Mouse (Mus musculus) lung, postnatal 36 days (tissue): Measurements from ENCODE around the gene Fam76a.
"Not testable (repeated sequence)": the region's sequence is repeated elsewhere in the genome, so short reads cannot be mapped to it uniquely, and the experiment has no call there.

Experiments used
- DNase-seq: peaks from one replicate; pipeline ENCODE4 v3.0.0; 2022; ENCODE audit warnings: mixed read lengths

Fam76a gene

DNA sequence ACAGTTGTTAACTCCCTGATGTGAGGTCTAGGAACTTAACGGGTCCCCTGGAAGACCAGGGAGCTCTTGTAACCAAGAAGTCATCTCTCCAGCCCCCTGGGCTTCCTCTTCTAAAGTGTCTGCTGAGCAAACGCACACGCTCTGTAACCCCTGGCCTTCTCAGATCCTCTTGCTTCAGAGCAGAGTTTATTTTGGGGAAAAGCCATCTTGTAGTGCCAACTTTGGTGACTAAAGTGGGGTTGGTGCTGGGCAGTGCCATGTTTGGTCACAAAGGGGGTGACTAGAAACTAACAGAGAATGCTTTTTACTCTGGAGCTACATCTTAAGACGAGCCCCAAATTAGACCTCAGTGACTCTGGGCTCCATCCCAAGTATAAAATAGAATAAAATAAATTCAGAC, 22.4 kb upstream of the Fam76a start:
- DNase-seq: peak; percentile 34

GRCm38 (mm10) chr4:132944106-132944505, 21.7 kb upstream of the Fam76a start:
- peak; percentile 41 for DNase-seq

GRCm38 (mm10) chr4:132943088-132943487, 20.7 kb upstream of the Fam76a start:
- no peak for DNase-seq

DNA sequence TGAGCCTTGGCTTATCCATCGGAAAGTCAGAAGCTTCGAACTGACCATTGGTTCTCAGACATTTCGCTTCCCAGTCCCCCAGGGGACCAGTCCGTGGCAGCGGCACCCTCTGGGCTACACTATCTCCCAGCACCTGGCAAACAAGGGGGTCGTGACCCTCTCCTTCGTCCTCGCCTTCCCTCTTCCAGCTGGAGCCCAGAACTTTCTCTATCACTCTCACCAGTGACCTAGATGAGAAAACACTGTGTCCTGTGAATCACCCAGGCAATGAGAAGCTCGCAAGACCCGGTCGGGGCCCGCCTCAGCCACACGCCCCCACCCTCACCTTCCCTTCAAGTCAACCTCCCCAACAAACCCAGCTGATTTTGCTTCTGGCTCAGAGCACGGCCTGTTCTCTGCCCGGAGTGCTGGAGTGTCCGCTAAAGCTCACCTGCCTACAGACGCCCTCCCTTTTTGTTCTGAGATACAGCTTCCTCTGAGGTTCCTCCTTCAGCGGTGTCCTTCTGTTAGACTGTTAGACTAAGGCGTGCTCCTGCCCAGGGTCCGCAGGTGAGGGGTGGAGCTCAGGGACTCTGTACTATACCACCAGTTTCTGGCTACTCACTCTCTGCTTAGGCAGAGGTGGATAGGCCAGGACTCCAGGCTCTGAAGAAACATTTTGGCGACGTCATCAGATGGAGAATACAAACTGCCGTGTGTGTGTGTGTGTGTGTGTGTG, 18.8 kb upstream of the Fam76a start:
- no peak for DNase-seq

DNA sequence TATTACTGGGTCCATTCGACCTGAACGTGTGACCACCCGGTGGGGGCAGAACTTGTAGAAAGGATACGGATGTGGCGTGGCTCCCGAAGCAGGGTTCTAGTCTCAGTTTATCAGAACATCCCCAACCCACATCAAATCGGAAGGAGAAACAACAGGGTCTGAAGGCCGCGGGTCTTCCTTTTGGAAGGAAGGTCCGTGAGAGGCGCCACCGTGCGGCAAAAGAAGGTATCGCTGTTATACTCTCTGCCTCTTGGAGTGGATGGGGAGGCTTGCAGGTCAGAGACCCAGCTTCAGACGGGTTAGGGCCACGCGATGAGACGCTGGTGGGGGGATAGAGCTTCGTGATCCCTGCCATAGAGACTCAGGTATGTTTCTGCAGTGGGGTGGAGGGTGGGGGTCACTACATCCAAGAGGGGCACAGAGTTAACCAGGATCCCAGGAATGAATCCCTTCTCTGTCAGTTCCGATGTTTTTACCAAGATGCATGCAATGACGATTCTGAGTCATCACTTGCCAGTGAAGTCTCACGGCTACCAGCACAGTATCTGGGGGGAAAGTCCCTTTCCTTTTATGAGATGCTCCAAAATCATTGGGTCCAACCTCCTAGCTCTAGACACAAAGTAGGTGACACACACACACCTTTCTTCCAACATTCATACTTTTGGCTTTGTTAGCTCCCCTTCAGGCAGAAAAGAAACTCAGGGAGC, 17.2 kb upstream of the Fam76a start:
- DNase-seq: peak; percentile 77

GRCm38 (mm10) chr4:132938181-132938941, 16.0 kb upstream of the Fam76a start:
- DNase-seq: no peak

- DNase-seq: no peak
These were observed 12.3 kb upstream of the Fam76a start for GRCm38 (mm10) chr4:132934639-132935038.

DNA sequence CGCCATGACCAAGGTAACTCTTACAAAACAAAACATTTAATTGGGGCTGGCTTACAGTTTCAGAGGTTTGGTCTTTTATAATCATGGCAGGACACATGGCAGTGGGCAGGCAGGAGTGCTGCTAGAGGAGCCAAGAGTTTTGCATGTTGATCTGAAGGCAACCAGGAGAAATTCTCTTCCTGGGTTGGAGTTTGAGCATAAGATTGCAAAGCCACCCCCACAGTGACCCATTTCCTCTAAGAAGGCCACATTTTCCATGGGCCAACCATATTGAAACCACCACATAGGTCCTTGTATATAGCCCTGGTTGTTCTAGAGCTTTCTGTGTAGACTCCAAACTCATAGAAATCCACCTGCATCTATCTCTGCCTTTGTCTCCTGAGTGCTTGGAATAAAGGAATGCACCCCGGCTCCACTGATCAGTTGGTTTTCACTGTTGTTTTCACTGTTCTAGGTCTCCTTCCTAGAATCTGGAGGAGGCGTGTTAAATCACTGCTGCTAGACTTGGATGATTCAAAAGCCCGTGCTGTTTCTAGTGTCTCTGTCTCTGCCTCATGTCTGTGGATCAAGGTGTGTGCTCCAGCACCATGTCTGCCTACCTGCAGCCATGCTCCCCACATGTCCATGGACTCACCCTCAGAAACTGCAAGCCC, 10.5 kb upstream of the Fam76a start:
- no peak for DNase-seq

DNA sequence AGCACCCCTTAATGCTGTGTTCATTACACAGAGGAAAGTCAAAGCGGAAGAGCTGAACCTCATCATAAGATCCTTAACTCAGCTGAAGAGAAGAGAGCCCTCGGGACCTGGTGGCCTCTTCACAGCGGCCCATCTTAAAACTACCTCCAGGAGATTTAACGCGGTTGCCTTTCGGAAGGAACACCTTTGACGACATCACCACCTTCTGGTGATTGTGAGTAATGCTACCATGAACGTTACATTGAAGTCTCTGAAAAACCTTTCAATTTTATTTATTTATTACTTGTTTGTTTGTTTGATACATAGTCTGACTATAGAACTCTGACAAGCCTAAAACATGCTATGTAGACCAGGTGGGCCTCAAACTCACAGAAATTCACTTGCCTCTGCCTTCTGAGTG, 8.4 kb upstream of the Fam76a start:
- DNase-seq: peak; percentile 80

GRCm38 (mm10) chr4:132926520-132926919, 4.2 kb upstream of the Fam76a start:
- not testable (repeated sequence) for DNase-seq

DNA sequence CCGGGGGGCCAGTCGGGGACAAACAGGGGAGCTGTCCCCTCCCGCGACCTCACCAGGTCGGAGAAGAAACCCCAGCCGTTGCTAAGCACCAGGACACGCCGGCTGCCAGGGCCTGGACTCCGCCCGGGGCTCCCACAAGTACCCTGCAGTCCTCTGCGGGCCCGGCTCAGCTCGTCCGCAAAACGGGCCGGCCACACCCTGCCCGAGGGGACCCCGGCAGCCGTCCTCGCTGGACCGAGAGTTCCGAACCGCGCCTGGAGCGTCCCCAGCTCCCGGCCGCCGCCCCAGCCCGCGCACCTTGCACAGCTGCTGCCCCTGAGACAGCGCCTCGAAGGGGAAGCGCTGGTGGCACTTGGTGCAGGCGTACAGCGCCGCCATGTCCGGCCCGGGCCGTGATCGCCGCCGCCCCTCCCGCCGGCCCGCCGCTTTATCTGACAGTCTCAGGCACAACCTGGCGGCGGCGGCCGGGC, 262 bp downstream of the Fam76a start:
- peak; percentile 58 for DNase-seq

DNA sequence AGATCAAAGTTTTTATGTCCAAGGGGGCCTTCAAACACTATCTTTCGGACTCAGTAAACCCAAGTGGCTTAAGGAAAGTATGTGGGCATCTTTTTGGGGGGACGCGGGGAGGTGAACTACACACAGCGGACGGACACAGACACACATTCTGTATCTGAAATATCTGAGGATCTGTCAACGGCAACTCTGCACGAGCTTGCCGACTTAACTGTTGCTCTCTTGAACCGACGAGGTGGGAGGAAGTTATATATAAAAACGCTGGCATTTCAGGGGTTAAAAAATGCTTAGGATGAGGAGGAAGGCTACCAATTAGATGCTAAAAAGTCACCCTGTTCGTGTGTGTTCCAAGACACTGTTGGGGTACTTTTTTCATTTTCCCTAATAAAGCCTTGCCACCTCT, 870 bp downstream of the Fam76a start:
- DNase-seq: no peak

- DNase-seq: no peak
These were observed 2.2 kb downstream of the Fam76a start for GRCm38 (mm10) chr4:132920171-132920570.

DNA sequence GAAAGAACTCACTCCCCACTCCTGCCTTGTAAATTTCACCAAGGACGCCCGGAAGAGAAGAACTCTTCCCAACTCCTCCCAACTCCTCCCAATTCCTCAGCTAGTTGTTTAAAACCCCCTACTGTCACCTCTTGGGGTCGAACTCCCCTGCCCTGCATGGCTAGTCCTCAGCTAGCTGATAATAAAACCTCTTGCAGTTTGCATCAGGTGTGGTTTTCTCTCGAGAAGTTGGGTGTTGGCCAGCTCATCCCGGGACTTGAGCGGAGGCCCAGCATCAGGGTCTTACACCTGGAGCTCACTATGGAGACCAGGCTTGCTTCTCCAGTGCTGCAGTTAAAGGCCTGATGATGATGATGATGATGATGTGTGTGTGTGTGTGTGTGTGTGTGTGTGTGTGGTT, 3.9 kb downstream of the Fam76a start:
- not testable (repeated sequence) for DNase-seq

- DNase-seq: no peak
These were observed 10.2 kb downstream of the Fam76a start for GRCm38 (mm10) chr4:132912156-132912555.

DNA sequence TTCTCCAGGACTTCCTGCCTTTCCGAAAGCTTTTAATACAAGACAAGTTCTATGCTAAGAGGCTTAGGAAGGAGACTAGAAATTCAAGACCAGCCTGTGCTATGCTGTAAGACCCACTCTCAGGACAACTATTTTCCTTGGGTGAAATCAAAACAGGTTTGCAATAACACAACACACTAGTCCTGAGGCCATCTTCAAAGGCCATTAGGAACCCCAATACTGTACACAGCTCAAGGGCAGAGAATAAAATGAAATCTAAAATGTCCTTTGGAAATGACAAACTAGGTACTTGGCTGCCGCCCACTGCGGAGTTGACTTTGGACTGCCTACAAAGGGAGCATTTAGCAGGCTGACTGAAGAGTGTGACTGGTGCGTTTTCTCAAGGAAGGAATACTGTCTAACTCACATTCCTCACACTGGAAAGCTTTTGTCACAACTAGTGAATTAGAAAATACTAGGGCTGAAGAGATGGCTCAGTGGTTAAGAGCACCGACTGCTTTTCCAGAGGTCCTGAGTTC, 16.5 kb downstream of the Fam76a start:
- DNase-seq: no peak

- peak; percentile 58 for DNase-seq
These were observed 17.5 kb downstream of the Fam76a start for GRCm38 (mm10) chr4:132904765-132905309.

GRCm38 (mm10) chr4:132904071-132904470, 18.3 kb downstream of the Fam76a start:
- DNase-seq: no peak

DNA sequence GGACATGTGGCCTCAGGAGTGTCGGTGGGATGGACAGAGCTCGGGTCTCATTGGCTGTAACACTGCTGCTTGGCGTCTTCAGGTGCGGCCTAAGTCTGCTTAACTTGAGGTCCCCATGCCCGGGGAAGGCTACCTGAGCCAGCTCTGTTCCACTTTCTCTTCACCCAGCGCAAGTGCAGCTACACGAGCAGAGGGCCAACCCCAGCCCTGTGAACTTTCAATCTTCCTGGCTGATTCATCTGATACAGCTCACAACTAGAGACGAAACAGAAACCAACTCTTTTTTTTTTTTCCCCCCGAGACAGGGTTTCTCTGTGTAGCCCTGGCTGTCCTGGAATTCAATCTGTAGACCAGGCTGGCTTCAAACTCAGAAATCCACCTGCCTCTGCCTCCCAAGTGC, 24.2 kb downstream of the Fam76a start:
- DNase-seq: no peak

- DNase-seq: no peak
These were observed 28.0 kb downstream of the Fam76a start for GRCm38 (mm10) chr4:132894402-132894801.

DNA sequence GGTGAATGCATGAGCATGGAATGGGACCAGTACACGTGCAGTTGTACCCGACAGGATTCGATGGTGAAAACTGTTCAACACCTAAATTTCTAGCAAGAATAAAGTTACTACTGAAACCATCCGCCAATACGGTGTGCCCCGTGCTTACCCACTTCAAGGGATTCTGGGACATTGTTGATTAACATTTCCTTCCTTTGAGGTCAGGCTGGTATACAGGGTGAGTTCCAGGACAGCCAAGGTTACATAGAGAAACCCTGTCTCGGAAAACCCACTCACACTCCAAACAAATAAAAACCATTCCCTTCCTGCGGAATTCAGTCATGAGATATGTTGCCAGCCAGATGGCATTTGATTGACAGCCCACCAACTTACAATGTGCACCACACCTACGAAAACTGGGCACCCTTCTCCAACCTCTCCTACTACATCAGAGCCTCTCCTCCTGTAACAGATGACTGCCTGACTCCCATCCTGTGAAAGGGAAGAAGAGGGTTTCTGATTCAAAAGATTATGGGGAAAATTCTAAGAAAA, 37.4 kb downstream of the Fam76a start:
- peak; percentile 52 for DNase-seq
